Mouse (Mus musculus): ENCODE results near the gene Kcnn1. TPM values are rescaled to one million over a fixed set of nuclear protein-coding genes. Genes with fewer than 3 reads are reported as not detected.

Gene Kcnn1
- total RNA-seq, 1 experiment from 2014 or later = 1.5 TPM

DNA sequence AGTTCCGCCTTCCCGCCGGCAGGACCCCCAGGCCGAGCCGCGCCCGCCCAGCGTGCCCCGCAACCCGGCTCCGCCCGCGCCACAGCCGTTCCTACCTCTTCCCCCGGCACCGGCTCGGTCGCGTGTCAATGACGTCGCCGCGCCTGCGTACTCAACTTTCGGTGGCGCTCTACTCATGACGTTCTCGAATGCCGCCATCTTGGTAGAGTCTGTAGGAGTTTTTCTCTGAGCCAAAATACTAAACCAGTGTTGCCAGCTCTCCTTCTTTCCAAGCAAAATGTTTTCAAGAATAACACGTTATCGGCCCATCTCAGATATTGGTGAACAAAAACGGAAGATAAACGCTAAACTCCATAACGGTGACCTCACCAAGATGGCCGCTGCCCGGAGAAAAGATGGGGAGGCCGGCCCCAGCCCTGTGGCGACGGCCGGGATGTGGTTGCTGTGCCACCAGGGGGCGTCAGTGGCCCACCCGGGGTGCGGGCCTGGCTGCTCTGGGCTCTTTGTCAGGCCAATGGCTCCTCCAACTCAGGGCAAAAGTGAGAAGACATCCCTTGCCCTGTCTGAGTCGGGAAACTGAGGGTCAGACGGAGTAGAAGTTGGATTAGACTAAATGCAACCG is 10.4 kb upstream of the Kcnn1 start, which contains the start of gene Ccdc124:
Gene Ccdc124, minus strand, starts transcription at position 572 of the 622 bp plus-strand sequence.
- ATAC-seq (replicated peaks in 1 of 2; ENCODE audit: insufficient read depth in 1 of 2, low FRiP score in 2 of 2, low TSS enrichment in 1 of 2, low read depth in 1 of 2, poor library complexity in 2 of 2, severe bottlenecking in 2 of 2) = peak; percentile 83 to 88

DNA sequence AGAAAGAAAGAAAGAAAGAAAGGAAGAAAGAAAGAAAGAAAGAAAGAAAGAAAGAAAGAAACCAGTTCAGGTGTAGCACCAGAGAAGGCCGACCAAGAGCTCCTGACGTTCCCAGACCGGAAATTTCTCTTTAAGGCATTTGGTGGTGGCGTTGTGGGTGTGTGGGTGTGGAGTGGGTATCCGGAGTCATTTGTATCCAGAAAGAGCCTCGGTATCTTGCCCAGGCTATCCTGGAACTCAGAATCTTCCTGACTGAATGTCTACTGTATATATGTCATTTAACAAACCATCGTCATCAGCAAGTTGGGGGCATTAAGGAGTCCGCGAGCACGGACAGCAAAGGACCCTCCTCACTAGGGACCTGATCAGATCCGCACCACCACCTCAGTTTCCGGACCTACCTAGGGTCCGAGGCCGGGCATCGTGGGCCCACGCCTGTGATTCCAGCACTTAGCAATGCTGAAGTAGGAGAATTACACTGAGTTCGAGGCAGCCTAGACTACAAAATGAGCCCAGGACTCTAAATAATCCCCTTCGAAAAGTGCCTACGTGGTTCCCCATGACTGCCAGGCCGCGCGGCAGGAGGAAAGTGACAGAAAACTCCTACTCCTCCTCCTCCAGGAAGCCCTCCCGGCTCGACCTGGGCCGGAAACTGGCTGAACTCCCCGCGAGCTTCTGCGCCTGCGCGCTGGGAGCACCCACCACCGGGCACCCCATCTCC is 9.7 kb upstream of the Kcnn1 start:
- no peak for ATAC-seq (replicated peaks in 1 of 2; ENCODE audit: insufficient read depth in 1 of 2, low FRiP score in 2 of 2, low TSS enrichment in 1 of 2, low read depth in 1 of 2, poor library complexity in 2 of 2, severe bottlenecking in 2 of 2)

DNA sequence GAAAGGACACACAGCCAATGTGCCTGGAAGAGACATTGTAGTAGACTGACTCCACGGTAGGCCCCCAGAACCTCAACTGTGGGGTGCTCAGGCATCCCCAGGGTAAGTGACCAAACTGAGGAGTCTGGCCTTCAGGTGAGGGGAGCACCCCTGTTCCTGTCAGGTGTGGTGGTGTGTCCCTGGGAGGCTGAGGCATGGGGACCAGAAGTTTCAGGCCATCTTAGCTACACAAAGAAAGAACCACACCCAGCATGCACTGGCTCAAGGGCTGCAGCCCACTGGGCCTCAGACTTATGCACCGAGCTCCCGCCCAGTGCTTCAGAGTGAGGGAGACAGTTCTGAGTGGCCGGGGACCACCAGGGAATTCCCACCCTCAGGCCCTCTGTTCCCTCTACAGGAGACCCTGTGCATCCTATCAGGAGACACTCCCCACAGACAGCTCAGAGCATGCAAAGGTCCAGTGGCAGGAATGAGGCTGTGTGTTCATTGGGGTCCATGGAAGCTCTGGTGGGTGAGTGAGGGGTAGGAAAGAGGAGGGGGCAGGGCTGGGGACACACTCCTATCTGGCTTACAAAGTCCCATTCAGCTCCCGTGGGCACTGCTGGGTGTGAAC is 8.2 kb upstream of the Kcnn1 start:
- ATAC-seq (replicated peaks in 1 of 2; ENCODE audit: insufficient read depth in 1 of 2, low FRiP score in 2 of 2, low TSS enrichment in 1 of 2, low read depth in 1 of 2, poor library complexity in 2 of 2, severe bottlenecking in 2 of 2) = no peak

DNA sequence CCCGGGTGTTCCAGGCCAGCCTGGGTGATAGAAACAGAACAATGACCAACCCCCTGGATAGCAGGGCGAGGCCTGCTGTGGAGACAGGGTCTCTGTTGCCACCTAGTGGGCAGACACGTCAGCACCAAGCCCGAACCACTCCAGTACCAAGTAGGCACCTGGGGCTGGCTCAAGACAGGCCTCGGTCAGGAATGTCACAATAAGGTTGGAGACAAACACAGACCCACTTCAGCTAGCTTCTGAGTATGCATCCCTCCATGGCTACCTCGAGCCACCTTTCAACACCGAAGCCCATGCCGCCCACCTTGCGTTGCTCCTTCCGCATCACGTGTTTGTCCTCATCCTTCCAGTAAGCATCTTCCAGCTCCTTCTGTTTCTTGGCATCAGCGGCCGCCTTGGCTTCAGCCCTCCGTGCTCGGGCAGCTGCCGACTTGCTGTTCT is 6.6 kb upstream of the Kcnn1 start:
- ATAC-seq (replicated peaks in 1 of 2; ENCODE audit: insufficient read depth in 1 of 2, low FRiP score in 2 of 2, low TSS enrichment in 1 of 2, low read depth in 1 of 2, poor library complexity in 2 of 2, severe bottlenecking in 2 of 2) = peak; percentile 44 to 46; a peak in 3 of 4 replicates

DNA sequence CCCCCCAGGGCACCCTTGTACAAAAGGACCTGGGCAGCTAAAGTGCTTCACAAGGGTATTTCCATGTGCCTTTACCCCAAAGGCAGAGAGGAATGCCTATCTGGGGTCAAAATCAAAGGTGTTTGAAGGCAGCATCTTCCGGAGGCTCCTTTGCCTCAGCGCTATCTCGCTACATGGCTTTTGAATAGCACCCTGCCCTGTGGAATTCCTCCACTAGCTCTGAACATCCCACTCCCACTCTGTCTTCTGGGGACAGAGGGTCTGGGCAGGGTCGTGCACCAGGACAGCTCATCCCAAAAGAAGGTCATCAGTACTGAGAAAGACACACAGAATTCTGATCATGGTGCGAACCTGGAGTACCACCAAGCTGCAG is 6.1 kb upstream of the Kcnn1 start:
- ATAC-seq (replicated peaks in 1 of 2; ENCODE audit: insufficient read depth in 1 of 2, low FRiP score in 2 of 2, low TSS enrichment in 1 of 2, low read depth in 1 of 2, poor library complexity in 2 of 2, severe bottlenecking in 2 of 2) = no peak

DNA sequence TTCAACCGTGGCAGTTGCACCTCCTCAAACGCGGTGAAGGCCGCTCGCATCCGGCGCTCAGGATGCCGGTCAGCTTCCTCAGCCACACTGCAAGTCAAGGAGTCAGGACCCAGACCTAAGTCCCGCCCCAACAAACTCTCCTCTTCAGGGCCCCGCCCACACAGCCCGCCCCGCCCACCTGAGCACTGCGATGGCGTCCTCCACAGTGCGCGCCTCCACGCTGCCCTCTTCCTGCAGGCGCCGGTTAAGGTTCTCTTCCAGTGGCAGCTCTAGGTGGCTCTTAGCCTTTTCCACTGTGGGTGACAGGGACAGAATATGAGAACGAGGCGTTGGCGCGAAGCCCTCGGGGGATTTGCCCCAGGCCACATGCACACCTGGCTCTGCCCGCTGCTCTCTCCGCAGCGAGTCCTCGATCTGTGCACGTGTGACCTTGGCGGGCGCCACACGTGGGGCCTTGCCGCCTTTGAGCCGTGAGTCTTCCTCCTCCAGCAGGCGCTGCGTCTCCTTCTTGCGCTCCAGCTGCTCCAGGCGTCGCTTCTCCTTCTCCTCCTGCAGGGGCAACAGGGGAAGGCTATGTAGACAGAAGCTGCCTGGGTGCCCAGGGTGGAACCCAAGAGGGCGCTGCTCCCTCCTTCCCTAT is 5.6 kb upstream of the Kcnn1 start:
- peak; percentile 19 to 29; a peak in 2 of 4 replicates for ATAC-seq (replicated peaks in 1 of 2; ENCODE audit: insufficient read depth in 1 of 2, low FRiP score in 2 of 2, low TSS enrichment in 1 of 2, low read depth in 1 of 2, poor library complexity in 2 of 2, severe bottlenecking in 2 of 2)

DNA sequence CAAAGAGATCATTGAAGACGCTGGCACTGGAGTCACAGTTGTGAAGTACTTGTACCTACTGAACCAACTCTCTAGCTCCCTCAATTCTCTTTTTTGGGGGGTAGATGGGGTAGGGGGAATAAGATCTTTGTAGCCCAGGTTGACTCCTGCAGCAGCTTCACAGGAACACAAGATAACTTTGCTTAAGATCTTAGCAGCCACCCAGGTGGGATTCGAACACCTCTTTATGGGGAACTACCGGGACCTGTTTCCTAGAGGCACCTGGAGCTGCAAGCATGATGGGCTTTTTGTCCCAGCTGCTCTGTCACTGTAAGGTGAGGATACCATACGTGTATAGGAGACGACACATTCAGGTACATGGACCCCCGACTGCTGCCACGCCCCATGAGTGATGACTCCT is 3.5 kb upstream of the Kcnn1 start:
- ATAC-seq (replicated peaks in 1 of 2; ENCODE audit: insufficient read depth in 1 of 2, low FRiP score in 2 of 2, low TSS enrichment in 1 of 2, low read depth in 1 of 2, poor library complexity in 2 of 2, severe bottlenecking in 2 of 2) = no peak

DNA sequence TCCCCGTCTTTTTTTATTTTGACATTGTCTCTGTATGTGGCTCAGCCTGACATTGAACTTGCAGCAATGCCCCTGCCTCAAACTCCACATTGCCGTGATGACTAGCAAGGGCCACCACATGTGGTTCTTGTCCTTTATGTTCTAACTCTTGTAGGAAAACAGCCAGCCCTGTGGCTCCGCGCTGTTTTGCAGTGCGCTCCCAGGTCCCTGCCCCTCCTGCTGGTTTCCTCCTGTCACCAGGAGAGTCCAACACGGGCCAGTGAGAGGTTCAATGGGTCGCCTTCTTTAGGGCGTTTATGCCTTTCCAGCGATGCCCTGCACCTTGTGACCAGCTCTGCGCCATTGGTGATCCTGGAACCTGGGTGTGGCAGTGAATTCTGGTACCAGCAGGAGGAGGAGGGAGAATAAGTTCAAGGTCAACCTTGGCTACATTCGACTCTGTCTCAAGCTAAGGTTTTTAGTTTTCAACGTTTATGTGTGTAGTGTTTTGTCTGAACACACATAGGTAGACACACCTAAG is 3.0 kb upstream of the Kcnn1 start:
- ATAC-seq (replicated peaks in 1 of 2; ENCODE audit: insufficient read depth in 1 of 2, low FRiP score in 2 of 2, low TSS enrichment in 1 of 2, low read depth in 1 of 2, poor library complexity in 2 of 2, severe bottlenecking in 2 of 2) = no peak

DNA sequence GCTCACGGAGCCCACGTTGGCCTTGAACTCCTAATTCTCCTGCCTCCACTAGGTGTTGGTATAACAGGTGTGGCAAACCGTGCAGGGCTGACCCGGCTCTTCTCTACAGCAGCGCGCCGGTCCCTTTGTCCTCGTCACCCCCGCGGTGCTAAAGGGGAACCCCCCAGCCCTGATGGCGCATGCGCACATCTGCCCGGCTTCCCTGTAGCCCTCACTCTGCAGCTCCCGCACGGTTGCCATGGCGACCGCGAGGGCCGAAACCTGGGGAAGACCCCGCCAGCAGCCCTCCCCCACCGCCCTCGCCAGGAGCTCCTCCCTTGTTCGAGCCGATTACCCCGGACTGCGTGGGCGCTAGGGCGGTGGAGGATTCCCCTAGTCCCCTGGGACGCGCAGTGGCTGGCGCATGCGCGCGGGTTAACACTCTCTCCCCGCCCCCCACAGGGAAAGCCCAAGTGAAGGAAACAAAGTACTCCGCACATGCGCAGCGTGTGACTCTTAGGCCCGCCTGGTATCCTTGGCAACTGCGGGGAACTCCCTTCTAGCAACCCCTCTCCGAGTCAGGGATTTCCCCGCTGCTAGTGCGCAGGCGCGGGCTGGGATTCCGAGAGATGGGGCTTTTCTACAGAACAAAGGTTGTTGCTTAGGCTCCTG is 2.4 kb upstream of the Kcnn1 start:
- ATAC-seq (replicated peaks in 1 of 2; ENCODE audit: insufficient read depth in 1 of 2, low FRiP score in 2 of 2, low TSS enrichment in 1 of 2, low read depth in 1 of 2, poor library complexity in 2 of 2, severe bottlenecking in 2 of 2) = peak; percentile 71 to 74

DNA sequence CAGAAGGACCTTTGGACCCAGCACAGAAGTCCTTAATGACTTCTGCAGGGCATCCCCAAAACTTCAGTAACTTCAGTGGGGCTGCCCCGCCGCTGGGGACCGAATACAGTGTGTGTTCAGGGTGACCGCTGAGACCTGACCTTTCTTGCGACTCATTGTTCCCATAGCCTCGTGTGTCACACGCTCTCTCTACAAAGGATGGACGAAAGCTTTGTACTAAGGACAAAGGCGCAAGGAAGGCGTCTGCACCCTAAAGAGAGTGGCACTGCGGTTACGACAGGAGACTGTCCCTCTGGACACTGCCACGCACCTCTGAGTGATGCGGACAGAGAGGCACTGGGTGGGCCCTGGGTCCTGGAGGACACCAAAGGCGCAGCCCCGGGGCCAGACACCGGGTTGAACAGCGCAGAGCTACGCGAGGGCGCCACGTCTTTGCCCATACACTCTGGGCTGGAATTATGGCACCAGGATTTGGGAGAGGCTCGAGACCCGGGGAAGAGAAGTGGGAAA is 1.7 kb upstream of the Kcnn1 start:
- no peak for ATAC-seq (replicated peaks in 1 of 2; ENCODE audit: insufficient read depth in 1 of 2, low FRiP score in 2 of 2, low TSS enrichment in 1 of 2, low read depth in 1 of 2, poor library complexity in 2 of 2, severe bottlenecking in 2 of 2)

DNA sequence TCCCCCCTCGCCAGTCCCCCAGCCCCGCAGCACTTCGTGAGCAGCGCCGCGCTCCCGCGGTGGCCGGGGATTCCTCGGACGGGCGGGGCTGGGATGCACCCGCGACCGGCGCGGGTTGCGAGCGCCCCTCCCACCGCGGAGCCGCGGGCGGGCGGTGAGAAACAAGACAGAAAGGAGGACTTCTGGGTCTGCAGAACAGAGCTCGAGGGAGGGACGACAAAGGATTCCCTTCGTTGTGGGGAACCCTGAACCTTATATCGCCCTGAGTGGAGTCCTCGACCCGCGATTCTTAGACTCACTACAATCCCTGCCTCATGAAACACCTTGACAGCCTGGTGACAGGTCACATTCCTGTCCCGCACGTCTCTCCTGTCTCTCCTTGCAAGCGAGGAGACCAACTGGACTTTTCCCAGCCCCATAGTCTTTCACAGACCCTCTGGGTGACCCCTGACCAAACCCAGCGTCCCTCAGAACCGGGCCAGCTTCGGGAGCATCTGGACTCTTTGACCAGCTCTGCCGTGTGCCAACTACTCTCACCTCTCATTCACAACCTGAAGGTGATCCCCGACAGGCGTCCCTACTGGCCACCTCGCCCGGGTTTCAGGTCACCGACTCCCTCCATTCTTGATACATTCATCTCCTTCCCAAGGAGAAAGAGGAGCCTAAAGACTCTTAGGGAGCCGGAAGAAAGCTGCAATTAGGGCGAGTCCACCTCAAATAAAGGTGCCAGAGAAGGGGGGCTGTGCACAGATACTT is 1.1 kb upstream of the Kcnn1 start:
- no peak for ATAC-seq (replicated peaks in 1 of 2; ENCODE audit: insufficient read depth in 1 of 2, low FRiP score in 2 of 2, low TSS enrichment in 1 of 2, low read depth in 1 of 2, poor library complexity in 2 of 2, severe bottlenecking in 2 of 2)

DNA sequence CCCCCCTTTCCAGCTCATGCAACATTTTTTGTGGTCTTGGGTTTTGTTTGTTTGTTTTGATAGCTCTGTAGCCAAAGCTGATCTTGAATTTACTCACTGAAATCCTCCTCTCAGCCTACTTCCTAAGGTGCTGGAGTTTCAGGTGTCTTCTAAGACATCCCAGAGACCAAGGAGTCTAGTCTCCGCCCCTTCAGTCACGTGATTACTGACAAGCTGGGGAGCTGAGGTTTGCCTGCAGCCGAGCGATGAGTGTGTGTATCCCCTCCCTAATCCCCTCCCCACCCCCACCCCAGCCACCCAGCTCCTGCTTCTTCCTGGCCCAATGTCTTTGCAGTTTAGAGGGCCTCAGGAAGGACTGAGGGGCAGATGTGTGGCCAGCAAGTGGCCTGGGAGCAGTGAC is 5.5 kb downstream of the Kcnn1 start:
- no peak for ATAC-seq (replicated peaks in 1 of 2; ENCODE audit: insufficient read depth in 1 of 2, low FRiP score in 2 of 2, low TSS enrichment in 1 of 2, low read depth in 1 of 2, poor library complexity in 2 of 2, severe bottlenecking in 2 of 2)

DNA sequence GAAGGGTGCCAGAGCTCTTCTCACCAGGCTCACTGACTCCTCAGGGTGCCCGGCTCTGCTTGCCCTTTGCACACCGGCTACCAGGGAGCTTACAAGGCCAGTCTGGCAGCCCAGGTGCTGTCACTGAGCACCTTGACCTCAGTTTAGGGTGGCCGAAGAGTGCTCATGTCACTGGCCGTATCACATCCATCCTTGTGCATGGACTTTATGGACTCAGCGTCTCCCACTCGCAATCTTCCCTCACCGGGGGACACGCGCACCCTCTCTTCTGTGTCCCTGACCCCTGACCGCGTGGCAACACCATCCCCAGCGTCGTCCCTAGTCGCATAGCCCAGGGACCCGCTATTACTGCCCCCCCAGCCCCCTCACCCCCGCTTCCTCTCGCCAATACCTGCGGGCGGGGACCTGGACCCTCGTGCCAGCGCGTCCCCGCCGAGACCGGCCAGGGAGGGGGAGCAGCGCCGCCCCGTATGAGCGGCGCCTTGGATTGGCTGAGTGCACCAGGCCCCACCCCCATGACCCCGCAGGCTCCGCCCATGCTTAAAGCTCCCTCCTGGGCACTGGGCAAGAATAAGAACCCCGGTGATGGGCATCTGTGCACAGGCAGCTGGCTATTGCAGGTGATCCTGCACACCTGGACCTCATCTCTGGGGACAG is 6.4 kb downstream of the Kcnn1 start:
- ATAC-seq (replicated peaks in 1 of 2; ENCODE audit: insufficient read depth in 1 of 2, low FRiP score in 2 of 2, low TSS enrichment in 1 of 2, low read depth in 1 of 2, poor library complexity in 2 of 2, severe bottlenecking in 2 of 2) = no peak; a peak in 1 of 4 replicates

DNA sequence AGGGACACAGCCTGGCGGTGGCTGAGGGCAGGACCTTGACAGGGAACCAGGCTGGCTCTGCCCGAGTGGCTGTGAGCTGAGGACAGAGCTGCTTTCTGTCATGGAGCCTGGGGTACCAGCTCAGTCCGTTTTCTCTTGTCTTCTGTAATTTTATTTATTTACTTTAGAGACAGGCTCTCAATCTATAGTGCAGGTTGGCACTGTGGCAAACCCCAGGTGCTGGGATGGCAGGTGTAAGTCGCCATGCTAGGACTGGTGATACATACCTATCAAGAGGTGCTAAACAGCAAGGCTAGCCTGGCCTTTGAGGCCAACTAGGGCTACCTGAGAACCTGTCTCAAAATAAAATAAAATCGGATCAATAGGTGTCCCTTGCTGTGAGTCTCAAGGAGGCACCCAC is 7.0 kb downstream of the Kcnn1 start:
- no peak for ATAC-seq (replicated peaks in 1 of 2; ENCODE audit: insufficient read depth in 1 of 2, low FRiP score in 2 of 2, low TSS enrichment in 1 of 2, low read depth in 1 of 2, poor library complexity in 2 of 2, severe bottlenecking in 2 of 2)

DNA sequence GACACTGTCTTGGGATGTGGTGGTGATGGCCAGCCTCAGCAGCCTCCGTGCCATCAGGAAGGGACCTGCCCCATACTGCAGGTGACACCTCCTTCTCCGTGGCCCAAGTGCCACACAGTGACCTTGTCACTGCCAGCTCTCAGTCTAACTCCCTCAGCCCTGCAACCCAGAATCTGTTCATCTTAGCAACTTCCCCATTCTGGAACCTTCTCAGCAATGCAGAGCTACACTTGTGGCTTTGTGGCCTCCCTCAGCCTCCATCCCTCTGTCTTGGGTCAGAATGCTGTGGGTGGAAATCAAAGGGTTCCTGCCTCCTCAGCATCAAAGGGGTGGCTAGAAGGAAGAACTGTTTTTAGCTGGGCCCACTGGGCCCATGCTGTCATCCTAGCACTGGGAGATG is 9.2 kb downstream of the Kcnn1 start:
- ATAC-seq (replicated peaks in 1 of 2; ENCODE audit: insufficient read depth in 1 of 2, low FRiP score in 2 of 2, low TSS enrichment in 1 of 2, low read depth in 1 of 2, poor library complexity in 2 of 2, severe bottlenecking in 2 of 2) = peak; percentile 91 to 94

DNA sequence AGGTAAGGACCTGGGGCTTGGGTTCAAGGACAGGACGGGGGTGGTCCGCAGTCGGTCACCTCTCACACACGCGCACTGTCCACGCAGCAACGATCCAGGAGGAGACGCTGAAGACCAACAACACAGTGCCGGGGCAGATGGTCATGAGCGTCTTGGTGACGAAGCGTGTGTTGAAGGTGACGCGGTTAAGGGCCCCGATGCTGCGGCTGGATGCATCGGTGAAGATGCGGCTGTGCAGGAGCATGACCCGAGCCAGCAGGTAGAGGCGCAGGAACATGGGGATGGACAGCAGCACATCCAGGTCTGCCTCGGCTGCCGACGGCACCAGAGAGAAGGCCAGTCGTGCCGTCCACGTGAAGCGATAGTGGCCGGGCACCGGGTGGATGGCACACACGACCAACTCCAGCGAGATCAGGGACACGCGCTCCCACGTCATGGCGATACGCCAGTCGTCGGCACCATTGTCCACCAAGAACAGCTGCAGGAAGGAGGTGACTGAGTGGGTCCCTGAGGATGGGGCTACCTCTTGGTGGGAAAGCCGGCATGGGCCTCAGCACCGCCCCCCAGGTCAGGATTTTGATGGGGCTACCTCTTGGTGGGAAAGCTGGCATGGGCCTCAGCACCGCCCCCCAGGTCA is 10.3 kb downstream of the Kcnn1 start:
- no peak for ATAC-seq (replicated peaks in 1 of 2; ENCODE audit: insufficient read depth in 1 of 2, low FRiP score in 2 of 2, low TSS enrichment in 1 of 2, low read depth in 1 of 2, poor library complexity in 2 of 2, severe bottlenecking in 2 of 2)

All from hematopoietic stem cell, adult 5-6 weeks (primary cell).